In genomic region chr9:107521190-107521589, GRCm38 (mm10) we compare ENCODE assay signal across 11 mouse cellular contexts. TPM values are rescaled to one million over a fixed set of nuclear protein-coding genes. Genes with fewer than 3 reads are reported as not detected.
A peak's percentile ranks its signal among the peaks of the same experiment; 100 is the strongest.
DNase-seq lines count a peak whose midpoint lies in the region; ATAC-seq lines count a peak whose summit lies in the region.
"Had no signal": no experiment of that assay in that cellular context is flagged by ENCODE, and none has a peak within 500 bp of the region (broad histone marks: within the 10 kb centered on the region; RNA-seq: fewer than 3 reads in every experiment).

No protein-coding gene starts in this region.

- H3K36me3 ChIP-seq in heart, embryonic 15.5 days: no peaks in the 10 kb centered on the region
- H3K36me3 ChIP-seq in neural tube, embryonic 12.5 days: peaks cover 4% of the 10 kb centered on the region
- peaks cover 7% of the 10 kb centered on the region for H3K36me3 ChIP-seq in neural tube, embryonic 15.5 days
- peaks cover 32% of the 10 kb centered on the region for H3K36me3 ChIP-seq in midbrain, embryonic 13.5 days

- peaks cover 18% of the 10 kb centered on the region for H3K27me3 ChIP-seq in heart, embryonic 15.5 days
- peaks cover 33% of the 10 kb centered on the region for H3K27me3 ChIP-seq in neural tube, embryonic 12.5 days (replicated peaks)
- H3K27me3 ChIP-seq in neural tube, embryonic 15.5 days (replicated peaks): peaks cover 22% of the 10 kb centered on the region
- H3K27me3 ChIP-seq in midbrain, embryonic 13.5 days: peaks cover 20% of the 10 kb centered on the region

- H3K4me3 ChIP-seq in heart, embryonic 15.5 days: no peak overlapping the region
- H3K4me3 ChIP-seq in neural tube, embryonic 12.5 days: no peak overlapping the region
- no peak overlapping the region for H3K4me3 ChIP-seq in neural tube, embryonic 15.5 days (replicated peaks)
- no peak overlapping the region for H3K4me3 ChIP-seq in midbrain, embryonic 13.5 days (replicated peaks)
- H3K4me3 ChIP-seq: left cerebral cortex, adult 2 months had no signal

- peak overlapping the region; percentile 45; the same call in 1 of the 2 replicates for H3K27ac ChIP-seq in heart, embryonic 15.5 days
- H3K27ac ChIP-seq in neural tube, embryonic 12.5 days: 0 out of 2 replicates have a peak overlapping the region, but pooled peaks have one; percentile 7
- H3K27ac ChIP-seq in neural tube, embryonic 15.5 days (replicated peaks): no peak overlapping the region
- peak overlapping the region; percentile 4 for H3K27ac ChIP-seq in midbrain, embryonic 13.5 days
- H3K27ac ChIP-seq: left cerebral cortex, adult 2 months had no signal

- no peak for DNase-seq in heart, postnatal 14 days
- DNase-seq in retina, embryonic 14.5 days (ENCODE audit: low spot score): no peak
- DNase-seq in right cerebral cortex, postnatal 25 days: no peak
- DNase-seq in ovary, postnatal 14 days (ENCODE audit: low spot score): no peak
- DNase-seq: kidney, adult 8-10 months; lung, adult 18-20 months had no signal

- no peaks in the 10 kb centered on the region for H3K9me3 ChIP-seq in heart, embryonic 15.5 days (replicated peaks)
- no peaks in the 10 kb centered on the region for H3K9me3 ChIP-seq in neural tube, embryonic 12.5 days
- no peaks in the 10 kb centered on the region for H3K9me3 ChIP-seq in neural tube, embryonic 15.5 days (replicated peaks)
- no peaks in the 10 kb centered on the region for H3K9me3 ChIP-seq in midbrain, embryonic 13.5 days

- 48% methylated on average over 5 of the region's 5 CpGs for WGBS in heart, embryonic 15.5 days
- 74% methylated on average over 5 of the region's 5 CpGs for WGBS in neural tube, embryonic 12.5 days
- WGBS in neural tube, embryonic 15.5 days: 58% methylated on average over 5 of the region's 5 CpGs
- WGBS in midbrain, embryonic 13.5 days: 67% methylated on average over 5 of the region's 5 CpGs

- peak overlapping the region; percentile 56 for H3K4me2 ChIP-seq in heart, embryonic 15.5 days
- H3K4me2 ChIP-seq in neural tube, embryonic 12.5 days (replicated peaks): no peak overlapping the region
- no peak overlapping the region for H3K4me2 ChIP-seq in neural tube, embryonic 15.5 days
- no peak overlapping the region for H3K4me2 ChIP-seq in midbrain, embryonic 13.5 days (replicated peaks)

- no peak overlapping the region for H3K9ac ChIP-seq in heart, embryonic 15.5 days
- H3K9ac ChIP-seq in neural tube, embryonic 12.5 days: no peak overlapping the region
- no peak overlapping the region for H3K9ac ChIP-seq in neural tube, embryonic 15.5 days (replicated peaks)
- no peak overlapping the region for H3K9ac ChIP-seq in midbrain, embryonic 13.5 days (replicated peaks)

- intact Hi-C loops in heart, postnatal 14 days (cut with DNase I): no loop called here

- H3K4me1 ChIP-seq in heart, embryonic 15.5 days (replicated peaks): peaks cover 15% of the 10 kb centered on the region
- H3K4me1 ChIP-seq in neural tube, embryonic 12.5 days: peaks cover 29% of the 10 kb centered on the region
- H3K4me1 ChIP-seq in neural tube, embryonic 15.5 days: peaks cover 10% of the 10 kb centered on the region
- H3K4me1 ChIP-seq in midbrain, embryonic 13.5 days (replicated peaks): peaks cover 30% of the 10 kb centered on the region

- no peak for ATAC-seq in heart, embryonic 15.5 days (replicated peaks; ENCODE audit: insufficient number of reproducible peaks, insufficient read depth, low FRiP score, low read depth)
- no peak for ATAC-seq in neural tube, embryonic 12.5 days (ENCODE audit: low FRiP score, low read depth)
- ATAC-seq in neural tube, embryonic 15.5 days (ENCODE audit: low FRiP score): no peak
- 0 out of 2 replicates have a peak, but pooled peaks have one; percentile 5 for ATAC-seq in midbrain, embryonic 13.5 days

RNA-seq across cellular contexts. Expression of gene Tmem115, which starts 12.6 kb away (rescaled TPM):
- 31.5 and 35.5 TPM in 2 replicates for polyA plus RNA-seq in heart, embryonic 15.5 days (2015; fragmentation: Nextera tagmentation; extraction: Ambion mirVana)
- total RNA-seq in heart, postnatal 14 days (2021): 10 to 100 TPM; 23.1 to 23.7 TPM
- polyA plus RNA-seq in neural tube, embryonic 12.5 days (2016; fragmentation: Nextera tagmentation; extraction: Ambion mirVana): 46.7 and 48.4 TPM in 2 replicates
- 45.7 and 46.1 TPM in 2 replicates for polyA plus RNA-seq in neural tube, embryonic 15.5 days (2015; fragmentation: Nextera tagmentation; extraction: Ambion mirVana)
- 38.6 and 41.3 TPM in 2 replicates for polyA plus RNA-seq in midbrain, embryonic 13.5 days (2015; fragmentation: Nextera tagmentation; extraction: Ambion mirVana)

RNA-seq across cellular contexts. Expression of gene Cyb561d2, which starts 20.8 kb away (rescaled TPM):
- polyA plus RNA-seq in heart, embryonic 15.5 days (2015; fragmentation: Nextera tagmentation; extraction: Ambion mirVana): 14.7 and 19.5 TPM in 2 replicates
- 1 to 10 TPM; 3.4 to 4.9 TPM for total RNA-seq in heart, postnatal 14 days (2021)
- polyA plus RNA-seq in neural tube, embryonic 12.5 days (2016; fragmentation: Nextera tagmentation; extraction: Ambion mirVana): 24.2 and 25.4 TPM in 2 replicates
- 46.9 and 53.9 TPM in 2 replicates for polyA plus RNA-seq in neural tube, embryonic 15.5 days (2015; fragmentation: Nextera tagmentation; extraction: Ambion mirVana)
- 28.3 and 29.1 TPM in 2 replicates for polyA plus RNA-seq in midbrain, embryonic 13.5 days (2015; fragmentation: Nextera tagmentation; extraction: Ambion mirVana)

RNA-seq across cellular contexts. Expression of gene Nprl2, which starts 20.8 kb away (rescaled TPM):
- 26.4 and 30.5 TPM in 2 replicates for polyA plus RNA-seq in heart, embryonic 15.5 days (2015; fragmentation: Nextera tagmentation; extraction: Ambion mirVana)
- total RNA-seq in heart, postnatal 14 days (2021): 10 to 100 TPM; 13.6 to 17.1 TPM
- 52.6 and 55.2 TPM in 2 replicates for polyA plus RNA-seq in neural tube, embryonic 12.5 days (2016; fragmentation: Nextera tagmentation; extraction: Ambion mirVana)
- 67.5 and 77.9 TPM in 2 replicates for polyA plus RNA-seq in neural tube, embryonic 15.5 days (2015; fragmentation: Nextera tagmentation; extraction: Ambion mirVana)
- polyA plus RNA-seq in midbrain, embryonic 13.5 days (2015; fragmentation: Nextera tagmentation; extraction: Ambion mirVana): 67.7 and 70.8 TPM in 2 replicates

RNA-seq across cellular contexts. Expression of gene Zmynd10, which starts 25.9 kb away (rescaled TPM):
- polyA plus RNA-seq in heart, embryonic 15.5 days (2015; fragmentation: Nextera tagmentation; extraction: Ambion mirVana): 0.40 and 1.7 TPM in 2 replicates
- total RNA-seq in heart, postnatal 14 days (2021): not detected
- 0.51 and 0.82 TPM in 2 replicates for polyA plus RNA-seq in neural tube, embryonic 12.5 days (2016; fragmentation: Nextera tagmentation; extraction: Ambion mirVana)
- polyA plus RNA-seq in neural tube, embryonic 15.5 days (2015; fragmentation: Nextera tagmentation; extraction: Ambion mirVana): 1.6 and 2.6 TPM in 2 replicates
- 1.1 and 1.5 TPM in 2 replicates for polyA plus RNA-seq in midbrain, embryonic 13.5 days (2015; fragmentation: Nextera tagmentation; extraction: Ambion mirVana)

RNA-seq across cellular contexts. Expression of gene Rassf1, which starts 30.2 kb away (rescaled TPM):
- polyA plus RNA-seq in heart, embryonic 15.5 days (2015; fragmentation: Nextera tagmentation; extraction: Ambion mirVana): 45.3 and 54.8 TPM in 2 replicates
- total RNA-seq in heart, postnatal 14 days (2021): 10 to 100 TPM; 23.6 to 24.5 TPM
- 37.6 and 37.7 TPM in 2 replicates for polyA plus RNA-seq in neural tube, embryonic 12.5 days (2016; fragmentation: Nextera tagmentation; extraction: Ambion mirVana)
- polyA plus RNA-seq in neural tube, embryonic 15.5 days (2015; fragmentation: Nextera tagmentation; extraction: Ambion mirVana): 41.2 and 46.1 TPM in 2 replicates
- polyA plus RNA-seq in midbrain, embryonic 13.5 days (2015; fragmentation: Nextera tagmentation; extraction: Ambion mirVana): 38.6 and 39.5 TPM in 2 replicates
